Mouse (Mus musculus): ENCODE measurements around the gene Zbtb45. TPM values are rescaled to one million over a fixed set of nuclear protein-coding genes. Genes with fewer than 3 reads are reported as not detected.

Zbtb45 gene
- total and polyA plus RNA-seq, 3 experiments = 6.7 to 17.1 (median 9.5) TPM

GRCm38 (mm10) chr7:12965678-12966091, 44.1 kb downstream of the Zbtb45 start, which contains the start of gene Zfp324:
TSS of gene Zfp324 (plus strand) at chr7:12965838.
- Histone ChIP-seq H3K27me3 (replicated peaks) (no peaks in the 10 kb centered on the region), H3K4me1 (ENCODE audit: control insufficient read depth in 1 of 2, insufficient read depth in 2 of 2) (peaks cover 0 to 35% of the 10 kb centered on the region in 2 experiments; a peak in 2 of 4 replicates), H3K9ac (ENCODE audit: insufficient read depth, low read depth) (peak within 1 kb of the TSS; percentile 94), H3K27ac (ENCODE audit: insufficient read depth, low read depth) (peak within 1 kb of the TSS; percentile 69), H3K79me2 (replicated peaks; ENCODE audit: control insufficient read depth, extremely low read depth, insufficient read depth, poor library complexity, severe bottlenecking) (peaks cover 5% of the 10 kb centered on the region; the same call in 1 of the 2 replicates), H3K4me2 (ENCODE audit: insufficient read depth, low read depth, poor library complexity, severe bottlenecking) (peak within 1 kb of the TSS; percentile 90), H3K36me3 (replicated peaks in 1 of 2; ENCODE audit: control insufficient read depth in 1 of 2, insufficient read depth in 1 of 2, low read length in 1 of 2) (peaks cover 17 to 23% of the 10 kb centered on the region in 2 experiments), H3K9me3 (replicated peaks; ENCODE audit: low read length) (no peaks in the 10 kb centered on the region), H3K4me3 (replicated peaks in 1 of 3; ENCODE audit: low read depth in 2 of 3, low read length in 2 of 3, poor library complexity in 1 of 3) (peak within 1 kb of the TSS; percentile 93 to 97 (median 94))
- dilution Hi-C loops (cut with MboI; ENCODE audit: extremely low pct_ligation_motif_present, extremely low pct_unique_long_range_greater_than_20kb, low sequenced_read_pairs) = no loop called here
- peak; percentile 93 for DNase-seq (ENCODE audit: extremely low read depth)
- TF ChIP-seq ZC3H11A (IDR thresholded peaks at IDR 0.05; ENCODE audit: low read depth, low read length) (no peak), HCFC1 (IDR thresholded peaks at IDR 0.05; ENCODE audit: low read depth, low read length) (peak; percentile 71), TBP (conservative IDR thresholded peaks at IDR 0.05; ENCODE audit: low read depth, low read length) (peak; percentile 67; the same call in 1 of the 2 replicates), POLR2A (IDR thresholded peaks at IDR 0.05; ENCODE audit: low read depth, low read length) (peak; percentile 79), TCF12 (IDR thresholded peaks at IDR 0.05; ENCODE audit: low read depth, low read length) (0 out of 2 replicates have a peak, but pooled peaks have one; percentile 45), ELF1 (IDR thresholded peaks at IDR 0.05; ENCODE audit: low read depth, low read length) (peak; percentile 84), CHD2 (IDR thresholded peaks at IDR 0.05; ENCODE audit: low read length) (peak; percentile 42; the same call in 1 of the 2 replicates), ZMIZ1 (IDR thresholded peaks at IDR 0.05; ENCODE audit: low read depth, low read length) (no peak), NELFE (IDR thresholded peaks at IDR 0.05; ENCODE audit: low read depth, low read length) (peak; percentile 54; the same call in 1 of the 2 replicates), BHLHE40 (IDR thresholded peaks at IDR 0.05; ENCODE audit: low read depth, low read length) (no peak)
- in situ Hi-C loops (cut with MboI; ENCODE audit: low pct_ligation_motif_present, low pct_unique_long_range_greater_than_20kb, low sequenced_read_pairs) = no loop called here

GRCm38 (mm10) chr7:12961511-12962141, 48.2 kb downstream of the Zbtb45 start:
- no peaks in the 10 kb centered on the region for H3K27me3 ChIP-seq (replicated peaks)
- H3K36me3 ChIP-seq (replicated peaks in 1 of 2; ENCODE audit: control insufficient read depth in 1 of 2, insufficient read depth in 1 of 2, low read length in 1 of 2) = no peaks in the 10 kb centered on the region
- H3K9me3 ChIP-seq (replicated peaks; ENCODE audit: low read length) = no peaks in the 10 kb centered on the region
- H3K4me3 ChIP-seq (replicated peaks in 1 of 3; ENCODE audit: low read depth in 2 of 3, low read length in 2 of 3, poor library complexity in 1 of 3) = peak overlapping the region; percentile 53 to 74 (median 63)
- H3K4me2 ChIP-seq (ENCODE audit: insufficient read depth, low read depth, poor library complexity, severe bottlenecking) = peak overlapping the region; percentile 63
- DNase-seq (ENCODE audit: extremely low read depth) = peak; percentile 78
- H3K9ac ChIP-seq (ENCODE audit: insufficient read depth, low read depth) = peak overlapping the region; percentile 76
- dilution Hi-C loops (cut with MboI; ENCODE audit: extremely low pct_ligation_motif_present, extremely low pct_unique_long_range_greater_than_20kb, low sequenced_read_pairs) (no loop called here), in situ Hi-C loops (cut with MboI; ENCODE audit: low pct_ligation_motif_present, low pct_unique_long_range_greater_than_20kb, low sequenced_read_pairs) (no loop called here)
- peak overlapping the region; percentile 31; the same call in 1 of the 2 replicates for H3K27ac ChIP-seq (ENCODE audit: insufficient read depth, low read depth)
- peaks cover 0 to 33% of the 10 kb centered on the region in 2 experiments; a peak in 2 of 4 replicates for H3K4me1 ChIP-seq (ENCODE audit: control insufficient read depth in 1 of 2, insufficient read depth in 2 of 2)
- no peaks in the 10 kb centered on the region for H3K79me2 ChIP-seq (replicated peaks; ENCODE audit: control insufficient read depth, extremely low read depth, insufficient read depth, poor library complexity, severe bottlenecking)
- peak; percentile 23; the same call in 1 of the 2 replicates for TF ChIP-seq MAZ (IDR thresholded peaks at IDR 0.05; ENCODE audit: low read depth, low read length)
- TF ChIP-seq UBTF (IDR thresholded peaks at IDR 0.05; ENCODE audit: low read depth, low read length) = 0 out of 2 replicates have a peak, but pooled peaks have one; percentile 16
- TF ChIP-seq NELFE (IDR thresholded peaks at IDR 0.05; ENCODE audit: low read depth, low read length) = peak; percentile 61; the same call in 1 of the 2 replicates
- 0 out of 2 replicates have a peak, but pooled peaks have one; percentile 51 for TF ChIP-seq JUND (conservative IDR thresholded peaks at IDR 0.05; ENCODE audit: low read depth, low read length)
- TF ChIP-seq ETS1 (conservative IDR thresholded peaks at IDR 0.05; ENCODE audit: low read depth, low read length) = 0 out of 2 replicates have a peak, but pooled peaks have one; percentile 24
- no peak for TF ChIP-seq GABPA (IDR thresholded peaks at IDR 0.05; ENCODE audit: insufficient replicate concordance, low read depth, low read length)
- TF ChIP-seq PAX5 (IDR thresholded peaks at IDR 0.05; ENCODE audit: low read length) = no peak
- no peak for TF ChIP-seq RCOR1 (conservative IDR thresholded peaks at IDR 0.05; ENCODE audit: low read depth, low read length)
- TF ChIP-seq MEF2A (IDR thresholded peaks at IDR 0.05; ENCODE audit: borderline replicate concordance, low read depth, low read length) = no peak
- TF ChIP-seq POLR2A (IDR thresholded peaks at IDR 0.05; ENCODE audit: low read depth, low read length) = peak; percentile 59
- peak; percentile 53; the same call in 1 of the 2 replicates for TF ChIP-seq IRF4 (IDR thresholded peaks at IDR 0.05; ENCODE audit: low read depth, low read length)
- no peak for TF ChIP-seq EP300 (IDR thresholded peaks at IDR 0.05; ENCODE audit: low read length)
- peak; percentile 31; the same call in 1 of the 2 replicates for TF ChIP-seq NRF1 (IDR thresholded peaks at IDR 0.05; ENCODE audit: low read depth, low read length)
- TF ChIP-seq CHD1 (IDR thresholded peaks at IDR 0.05; ENCODE audit: low read depth, low read length) = no peak
- peak; percentile 62; the same call in 1 of the 2 replicates for TF ChIP-seq TCF12 (IDR thresholded peaks at IDR 0.05; ENCODE audit: low read depth, low read length)
- TF ChIP-seq ZNF384 (IDR thresholded peaks at IDR 0.05; ENCODE audit: low read depth, low read length) = peak; percentile 99
- TF ChIP-seq ZMIZ1 (IDR thresholded peaks at IDR 0.05; ENCODE audit: low read depth, low read length) = 0 out of 2 replicates have a peak, but pooled peaks have one; percentile 28
- TF ChIP-seq MXI1 (IDR thresholded peaks at IDR 0.05; ENCODE audit: low read depth, low read length) = peak; percentile 76
- TF ChIP-seq TBP (conservative IDR thresholded peaks at IDR 0.05; ENCODE audit: low read depth, low read length) = peak; percentile 76
- no peak for TF ChIP-seq JUN (IDR thresholded peaks at IDR 0.05; ENCODE audit: insufficient read depth, low read depth, low read length)
- peak; percentile 82 for TF ChIP-seq SIN3A (IDR thresholded peaks at IDR 0.05; ENCODE audit: low read length)
- TF ChIP-seq RAD21 (IDR thresholded peaks at IDR 0.05; ENCODE audit: low read depth, low read length) = no peak
- TF ChIP-seq BHLHE40 (IDR thresholded peaks at IDR 0.05; ENCODE audit: low read depth, low read length) = peak; percentile 62
- TF ChIP-seq E2F4 (IDR thresholded peaks at IDR 0.05; ENCODE audit: insufficient replicate concordance, low read depth, low read length) = 0 out of 2 replicates have a peak, but pooled peaks have one; percentile 34

All from CH12.LX (cell line).